Mouse (Mus musculus): ENCODE data around the gene Tmcc1.

GRCm38 (mm10) chr6:116070558-116070957, 122.7 kb downstream of the Tmcc1 start:
- TF ChIP-seq CTCF (IDR thresholded peaks at IDR 0.05) (no peak), EP300 (IDR thresholded peaks at IDR 0.05) (no peak)

Measured in lung, postnatal 0 days (tissue).